Mouse (Mus musculus): ENCODE measurements at regions not wholly inside any gene's neighbourhood (a gene's known extent, or its start where the extent isn't known, plus 50 kb on each side); places are given as distances from the start of the nearest gene placed in this dataset.

- no peak for TF ChIP-seq TAL1 (IDR thresholded peaks at IDR 0.05; ENCODE audit: low read length)
- TF ChIP-seq GATA1 (IDR thresholded peaks at IDR 0.05; ENCODE audit: low read length) = no peak
These were observed 97.1 kb downstream of the Tomm20 start for GRCm38 (mm10) chr8:126848369-126849105.
